Mouse (Mus musculus): ENCODE measurements at regions not wholly inside any gene's neighbourhood (a gene's known extent, or its start where the extent isn't known, plus 50 kb on each side); places are given as distances from the start of the nearest gene placed in this dataset.

- WGBS: 78% methylated on average over 5 of the region's 5 CpGs
- Histone ChIP-seq H3K36me3 (ENCODE audit: control insufficient read depth, insufficient read depth, low read length) (no peaks in the 10 kb centered on the region), H3K4me3 (ENCODE audit: low read depth, low read length) (no peak overlapping the region), H3K4me1 (ENCODE audit: control insufficient read depth, insufficient read depth, low read length) (no peaks in the 10 kb centered on the region), H3K9ac (replicated peaks; ENCODE audit: low read depth, low read length) (no peak overlapping the region), H3K9me3 (ENCODE audit: control insufficient read depth, low read length) (no peaks in the 10 kb centered on the region), H3K27ac (ENCODE audit: low read depth, low read length) (no peak overlapping the region), H3K27me3 (ENCODE audit: control insufficient read depth, insufficient read depth, low read length) (no peaks in the 10 kb centered on the region), H3K4me2 (ENCODE audit: low read depth, low read length) (no peak overlapping the region)
- no peak for ATAC-seq (ENCODE audit: low read depth)
Observed at GRCm38 (mm10) chr9:87387516-87387915, 132.2 kb upstream of the Cep162 start.

GRCm38 (mm10) chr9:87383513-87383912 is 128.2 kb upstream of the Cep162 start:
- Histone ChIP-seq H3K9ac (replicated peaks; ENCODE audit: low read depth, low read length) (no peak overlapping the region), H3K4me1 (ENCODE audit: control insufficient read depth, insufficient read depth, low read length) (no peaks in the 10 kb centered on the region), H3K4me2 (ENCODE audit: low read depth, low read length) (no peak overlapping the region), H3K27me3 (ENCODE audit: control insufficient read depth, insufficient read depth, low read length) (no peaks in the 10 kb centered on the region), H3K27ac (ENCODE audit: low read depth, low read length) (no peak overlapping the region), H3K4me3 (ENCODE audit: low read depth, low read length) (no peak overlapping the region), H3K9me3 (ENCODE audit: control insufficient read depth, low read length) (no peaks in the 10 kb centered on the region), H3K36me3 (ENCODE audit: control insufficient read depth, insufficient read depth, low read length) (no peaks in the 10 kb centered on the region)
- 87% methylated on average over 3 of the region's 3 CpGs for WGBS
- no peak for ATAC-seq (ENCODE audit: low read depth)

- Histone ChIP-seq H3K4me2 (ENCODE audit: low read depth, low read length) (no peak overlapping the region), H3K9me3 (ENCODE audit: control insufficient read depth, low read length) (no peaks in the 10 kb centered on the region), H3K27ac (ENCODE audit: low read depth, low read length) (no peak overlapping the region), H3K9ac (replicated peaks; ENCODE audit: low read depth, low read length) (no peak overlapping the region), H3K36me3 (ENCODE audit: control insufficient read depth, insufficient read depth, low read length) (no peaks in the 10 kb centered on the region), H3K27me3 (ENCODE audit: control insufficient read depth, insufficient read depth, low read length) (no peaks in the 10 kb centered on the region), H3K4me1 (ENCODE audit: control insufficient read depth, insufficient read depth, low read length) (no peaks in the 10 kb centered on the region), H3K4me3 (ENCODE audit: low read depth, low read length) (no peak overlapping the region)
- peak; percentile 52; the same call in 1 of the 2 replicates for ATAC-seq (ENCODE audit: low read depth)
- 75% methylated on average over 7 of the region's 7 CpGs for WGBS
Observed at GRCm38 (mm10) chr9:87377921-87378320, 122.6 kb upstream of the Cep162 start.

GRCm38 (mm10) chr9:87376731-87377310 is 121.5 kb upstream of the Cep162 start:
- 78% methylated on average over 10 of the region's 10 CpGs for WGBS
- H3K36me3 ChIP-seq (ENCODE audit: control insufficient read depth, insufficient read depth, low read length): no peaks in the 10 kb centered on the region
- no peak for ATAC-seq (ENCODE audit: low read depth)

DNA sequence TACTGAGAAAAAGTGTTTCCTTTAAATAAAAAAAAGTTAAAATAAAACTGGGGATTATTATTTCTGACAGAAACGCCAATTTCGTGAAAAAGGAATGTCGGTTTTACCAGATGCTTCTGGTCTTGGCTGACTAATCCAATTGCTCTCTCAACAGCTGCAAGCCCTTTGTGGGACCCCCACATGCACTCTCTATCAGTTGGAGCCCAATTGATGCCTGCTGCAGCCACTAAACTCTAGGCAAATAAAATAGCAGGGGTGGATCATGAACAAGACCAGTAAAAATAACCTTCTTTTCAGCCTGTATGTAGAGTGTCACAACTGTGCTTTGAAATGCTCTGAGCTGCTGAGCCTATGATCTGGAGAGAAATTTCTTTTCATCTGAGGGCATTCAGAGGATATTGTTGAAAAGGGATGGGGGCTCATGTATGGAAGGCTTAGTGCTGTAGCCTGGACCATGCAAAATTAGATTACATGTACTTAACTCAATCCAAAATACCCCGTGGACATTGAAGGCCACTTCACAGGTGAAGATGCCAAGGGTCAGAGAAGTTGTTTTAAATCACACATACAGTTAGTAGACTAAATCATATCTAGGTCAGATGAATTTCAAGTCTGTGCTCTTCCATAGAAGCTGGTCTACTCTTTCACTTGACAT is 117.0 kb upstream of the Cep162 start:
- H3K4me2 ChIP-seq (ENCODE audit: low read depth, low read length): no peak overlapping the region
- no peaks in the 10 kb centered on the region for H3K4me1 ChIP-seq (ENCODE audit: control insufficient read depth, insufficient read depth, low read length)
- peak; percentile 24; the same call in 1 of the 2 replicates for ATAC-seq (ENCODE audit: low read depth)
- no peak overlapping the region for H3K27ac ChIP-seq (ENCODE audit: low read depth, low read length)
- 49% methylated on average over 4 of the region's 4 CpGs for WGBS
- H3K9me3 ChIP-seq (ENCODE audit: control insufficient read depth, low read length): no peaks in the 10 kb centered on the region
- H3K36me3 ChIP-seq (ENCODE audit: control insufficient read depth, insufficient read depth, low read length): no peaks in the 10 kb centered on the region
- no peak overlapping the region for H3K9ac ChIP-seq (replicated peaks; ENCODE audit: low read depth, low read length)
- H3K27me3 ChIP-seq (ENCODE audit: control insufficient read depth, insufficient read depth, low read length): no peaks in the 10 kb centered on the region
- no peak overlapping the region for H3K4me3 ChIP-seq (ENCODE audit: low read depth, low read length)

More at GRCm38 (mm10) chr9:87376731-87377310, 121.5 kb upstream of the Cep162 start:
- Histone ChIP-seq H3K27ac (ENCODE audit: low read depth, low read length) (no peak overlapping the region), H3K9me3 (ENCODE audit: control insufficient read depth, low read length) (no peaks in the 10 kb centered on the region), H3K27me3 (ENCODE audit: control insufficient read depth, insufficient read depth, low read length) (no peaks in the 10 kb centered on the region), H3K4me2 (ENCODE audit: low read depth, low read length) (no peak overlapping the region), H3K4me1 (ENCODE audit: control insufficient read depth, insufficient read depth, low read length) (no peaks in the 10 kb centered on the region), H3K4me3 (ENCODE audit: low read depth, low read length) (no peak overlapping the region), H3K9ac (replicated peaks; ENCODE audit: low read depth, low read length) (no peak overlapping the region)

DNA sequence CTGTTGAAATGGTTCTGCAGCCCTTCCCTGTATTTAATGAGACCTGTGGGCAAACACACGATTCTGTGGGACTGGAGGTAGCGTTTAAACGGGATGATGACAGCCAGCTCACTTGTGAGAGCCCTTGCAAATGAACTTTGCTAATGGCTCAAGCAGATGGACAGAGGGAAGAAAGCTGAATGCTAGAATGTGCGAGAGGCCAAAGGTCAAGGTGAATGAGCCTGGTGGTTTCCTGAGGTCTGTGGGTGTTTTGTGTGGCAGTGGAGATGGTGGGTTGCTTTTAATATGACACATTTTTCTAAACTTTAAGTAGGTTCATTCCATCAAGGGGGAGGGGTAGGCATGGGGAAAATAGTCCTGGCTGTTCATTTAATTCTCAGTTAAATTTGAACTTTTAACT is 113.7 kb upstream of the Cep162 start:
- 51% methylated on average over 4 of the region's 4 CpGs for WGBS
- H3K9ac ChIP-seq (replicated peaks; ENCODE audit: low read depth, low read length): no peak overlapping the region

GRCm38 (mm10) chr9:87347008-87347407 is 91.7 kb upstream of the Cep162 start:
- no peak overlapping the region for H3K27ac ChIP-seq (ENCODE audit: low read depth, low read length)
- no peaks in the 10 kb centered on the region for H3K9me3 ChIP-seq (ENCODE audit: control insufficient read depth, low read length)
- no peaks in the 10 kb centered on the region for H3K27me3 ChIP-seq (ENCODE audit: control insufficient read depth, insufficient read depth, low read length)
- no peaks in the 10 kb centered on the region for H3K4me1 ChIP-seq (ENCODE audit: control insufficient read depth, insufficient read depth, low read length)
- no peak for ATAC-seq (ENCODE audit: low read depth)
- H3K9ac ChIP-seq (replicated peaks; ENCODE audit: low read depth, low read length): no peak overlapping the region
- no peaks in the 10 kb centered on the region for H3K36me3 ChIP-seq (ENCODE audit: control insufficient read depth, insufficient read depth, low read length)
- WGBS: 69% methylated on average over 1 of the region's 1 CpGs
- no peak overlapping the region for H3K4me2 ChIP-seq (ENCODE audit: low read depth, low read length)
- H3K4me3 ChIP-seq (ENCODE audit: low read depth, low read length): no peak overlapping the region

More for the DNA sequence above, 113.7 kb upstream of the Cep162 start:
- no peaks in the 10 kb centered on the region for H3K36me3 ChIP-seq (ENCODE audit: control insufficient read depth, insufficient read depth, low read length)
- H3K27me3 ChIP-seq (ENCODE audit: control insufficient read depth, insufficient read depth, low read length): no peaks in the 10 kb centered on the region
- no peaks in the 10 kb centered on the region for H3K9me3 ChIP-seq (ENCODE audit: control insufficient read depth, low read length)
- no peaks in the 10 kb centered on the region for H3K4me1 ChIP-seq (ENCODE audit: control insufficient read depth, insufficient read depth, low read length)
- no peak overlapping the region for H3K4me2 ChIP-seq (ENCODE audit: low read depth, low read length)
- no peak for ATAC-seq (ENCODE audit: low read depth)
- H3K4me3 ChIP-seq (ENCODE audit: low read depth, low read length): no peak overlapping the region
- H3K27ac ChIP-seq (ENCODE audit: low read depth, low read length): no peak overlapping the region

DNA sequence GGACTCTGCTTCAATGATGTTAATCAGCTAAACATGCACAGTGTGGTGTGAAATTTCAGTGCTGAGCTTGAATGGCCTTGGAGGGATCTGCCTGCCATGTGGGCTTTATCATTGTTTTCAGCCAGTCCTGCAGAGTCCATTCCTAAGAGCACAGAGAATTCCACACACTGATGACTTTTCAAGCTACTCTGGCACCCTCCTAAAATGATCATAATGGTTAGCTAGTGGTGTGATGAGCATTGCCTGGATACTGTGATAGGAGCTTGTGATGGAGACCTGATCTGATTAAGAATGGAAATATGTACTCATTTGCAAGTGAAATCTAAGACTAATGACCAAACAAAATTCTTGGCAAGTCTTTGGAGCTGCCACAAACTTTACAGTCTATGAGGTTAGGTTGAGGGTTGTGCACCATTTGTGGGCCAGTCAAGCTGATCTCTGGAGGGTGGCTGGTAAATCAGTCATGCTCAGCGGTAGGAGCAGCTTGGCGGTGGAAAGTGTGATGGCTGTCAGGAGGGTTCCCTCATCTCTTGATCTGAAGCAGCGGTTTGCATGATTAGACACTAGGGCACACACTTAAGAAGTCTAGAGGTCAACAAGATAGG is 91.0 kb upstream of the Cep162 start:
- no peak overlapping the region for H3K27ac ChIP-seq (ENCODE audit: low read depth, low read length)
- 77% methylated on average over 3 of the region's 3 CpGs for WGBS
- H3K9me3 ChIP-seq (ENCODE audit: control insufficient read depth, low read length): no peaks in the 10 kb centered on the region
- H3K4me3 ChIP-seq (ENCODE audit: low read depth, low read length): no peak overlapping the region
- no peaks in the 10 kb centered on the region for H3K27me3 ChIP-seq (ENCODE audit: control insufficient read depth, insufficient read depth, low read length)
- H3K36me3 ChIP-seq (ENCODE audit: control insufficient read depth, insufficient read depth, low read length): no peaks in the 10 kb centered on the region
- H3K4me2 ChIP-seq (ENCODE audit: low read depth, low read length): no peak overlapping the region
- no peaks in the 10 kb centered on the region for H3K4me1 ChIP-seq (ENCODE audit: control insufficient read depth, insufficient read depth, low read length)
- ATAC-seq (ENCODE audit: low read depth): no peak
- no peak overlapping the region for H3K9ac ChIP-seq (replicated peaks; ENCODE audit: low read depth, low read length)

- WGBS: 86% methylated on average over 5 of the region's 5 CpGs
Observed at GRCm38 (mm10) chr9:87341438-87341837, 86.1 kb upstream of the Cep162 start.

More at GRCm38 (mm10) chr9:87341438-87341837, 86.1 kb upstream of the Cep162 start:
- no peak for ATAC-seq (ENCODE audit: low read depth)
- H3K9me3 ChIP-seq (ENCODE audit: control insufficient read depth, low read length): no peaks in the 10 kb centered on the region
- no peak overlapping the region for H3K4me2 ChIP-seq (ENCODE audit: low read depth, low read length)
- no peaks in the 10 kb centered on the region for H3K36me3 ChIP-seq (ENCODE audit: control insufficient read depth, insufficient read depth, low read length)
- H3K27me3 ChIP-seq (ENCODE audit: control insufficient read depth, insufficient read depth, low read length): no peaks in the 10 kb centered on the region
- no peak overlapping the region for H3K4me3 ChIP-seq (ENCODE audit: low read depth, low read length)
- no peaks in the 10 kb centered on the region for H3K4me1 ChIP-seq (ENCODE audit: control insufficient read depth, insufficient read depth, low read length)
- no peak overlapping the region for H3K27ac ChIP-seq (ENCODE audit: low read depth, low read length)
- H3K9ac ChIP-seq (replicated peaks; ENCODE audit: low read depth, low read length): no peak overlapping the region
